In the genomic region with DNA sequence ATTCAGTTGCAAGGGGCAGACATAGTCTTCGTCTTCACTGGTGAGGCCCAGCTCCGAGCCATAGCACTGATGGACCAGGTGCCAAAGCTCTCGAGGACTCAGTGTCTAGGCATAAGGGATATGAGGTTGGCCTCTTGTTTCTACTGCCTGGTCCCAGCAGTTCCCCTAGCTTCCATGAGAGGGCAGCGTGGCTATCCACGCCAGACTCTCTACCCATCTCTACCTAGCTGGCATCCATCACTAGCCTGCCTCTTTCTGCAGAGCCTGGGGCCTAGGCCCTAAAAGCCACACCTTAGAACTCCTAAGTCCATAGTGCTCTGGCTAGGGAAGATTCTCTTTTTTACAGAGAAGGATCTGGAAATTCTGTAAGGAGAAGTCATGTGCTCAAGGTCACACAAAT, we compare ENCODE assay signal across 8 mouse cellular contexts. TPM values are rescaled to one million over a fixed set of nuclear protein-coding genes. Genes with fewer than 3 reads are reported as not detected.
A peak's percentile ranks its signal among the peaks of the same experiment; 100 is the strongest.
DNase-seq lines count a peak whose midpoint lies in the region; ATAC-seq and TF ChIP-seq lines count a peak whose summit lies in the region.

No protein-coding gene starts in this region.

- no peak for ATAC-seq in hindbrain, embryonic 12.5 days (ENCODE audit: low FRiP score)
- ATAC-seq in Patski: peak; percentile 71
- peak; percentile 68 for ATAC-seq in midbrain, embryonic 15.5 days (replicated peaks)

- H3K27me3 ChIP-seq in hindbrain, embryonic 10.5 days (ENCODE audit: insufficient read depth, poor library complexity, severe bottlenecking): no peaks in the 10 kb centered on the region
- no peaks in the 10 kb centered on the region for H3K27me3 ChIP-seq in hindbrain, embryonic 12.5 days
- no peaks in the 10 kb centered on the region for H3K27me3 ChIP-seq in Patski
- H3K27me3 ChIP-seq in midbrain, embryonic 15.5 days (replicated peaks): no peaks in the 10 kb centered on the region
- no peaks in the 10 kb centered on the region for H3K27me3 ChIP-seq in thymus, adult 2 months (ENCODE audit: control insufficient read depth, insufficient read depth, low read length)

- H3K4me2 ChIP-seq in hindbrain, embryonic 12.5 days (replicated peaks): no peak overlapping the region
- no peak overlapping the region for H3K4me2 ChIP-seq in midbrain, embryonic 15.5 days

- H3K9me3 ChIP-seq in hindbrain, embryonic 10.5 days: no peaks in the 10 kb centered on the region
- H3K9me3 ChIP-seq in hindbrain, embryonic 12.5 days (replicated peaks): no peaks in the 10 kb centered on the region
- H3K9me3 ChIP-seq in midbrain, embryonic 15.5 days: no peaks in the 10 kb centered on the region

- intact Hi-C loops in left cerebral cortex, postnatal 4 days (cut with DNase I): no loop called here

- no peaks in the 10 kb centered on the region for H3K4me1 ChIP-seq in hindbrain, embryonic 10.5 days (replicated peaks)
- H3K4me1 ChIP-seq in hindbrain, embryonic 12.5 days: no peaks in the 10 kb centered on the region
- H3K4me1 ChIP-seq in midbrain, embryonic 15.5 days: no peaks in the 10 kb centered on the region
- H3K4me1 ChIP-seq in thymus, adult 2 months (replicated peaks; ENCODE audit: control insufficient read depth, insufficient read depth, low read length): no peaks in the 10 kb centered on the region

- H3K27ac ChIP-seq in hindbrain, embryonic 10.5 days: no peak overlapping the region
- no peak overlapping the region for H3K27ac ChIP-seq in hindbrain, embryonic 12.5 days
- no peak overlapping the region for H3K27ac ChIP-seq in midbrain, embryonic 15.5 days
- H3K27ac ChIP-seq in thymus, adult 2 months (ENCODE audit: control insufficient read depth, insufficient read depth, low read length): no peak overlapping the region

- TF ChIP-seq POLR2A in thymus, adult 2 months (IDR thresholded peaks at IDR 0.05; ENCODE audit: control insufficient read depth, extremely low read depth, insufficient read depth, low read length, poor library complexity): no peak

- in situ Hi-C loops in Patski (cut with MboI; ENCODE audit: low pct_unique_long_range_greater_than_20kb): no loop called here

- CTCF ChIA-PET in Patski (lab: Charles Lee): interaction anchor here (0.6 to 3.5 kb wide), 8 partner anchors 8 to 34 kb away, joined by 3 to 11 read pairs (median 4); no protein-coding TSS in a partner anchor

- no peak overlapping the region for H3K9ac ChIP-seq in hindbrain, embryonic 12.5 days
- no peak overlapping the region for H3K9ac ChIP-seq in midbrain, embryonic 15.5 days

- POLR2A ChIA-PET in Patski (lab: Charles Lee): no interaction called here

- no peak for TF ChIP-seq CTCF in Patski (IDR thresholded peaks at IDR 0.05)
- peak; percentile 82 for TF ChIP-seq CTCF in thymus, adult 2 months (IDR thresholded peaks at IDR 0.05; ENCODE audit: borderline replicate concordance, control insufficient read depth, extremely low read depth, insufficient read depth, low read length, poor library complexity)

- peaks cover 98% of the 10 kb centered on the region for H3K36me3 ChIP-seq in hindbrain, embryonic 10.5 days
- H3K36me3 ChIP-seq in hindbrain, embryonic 12.5 days: peaks cover 94% of the 10 kb centered on the region
- peaks cover 85% of the 10 kb centered on the region for H3K36me3 ChIP-seq in midbrain, embryonic 15.5 days (replicated peaks)
- peaks cover 91% of the 10 kb centered on the region for H3K36me3 ChIP-seq in thymus, adult 2 months (ENCODE audit: control insufficient read depth, insufficient read depth, low read length)

- WGBS in hindbrain, embryonic 10.5 days: 77% methylated on average over 5 of the region's 5 CpGs
- 66% methylated on average over 5 of the region's 5 CpGs for WGBS in hindbrain, embryonic 12.5 days
- WGBS in midbrain, embryonic 15.5 days: 64% methylated on average over 5 of the region's 5 CpGs
- 76% methylated on average over 5 of the region's 5 CpGs for whole genome bisulfite sequencing in thymus, adult 2 months

- peak; percentile 45 for DNase-seq in hindbrain, embryonic 10.5 days (ENCODE audit: low spot score)
- no peak for DNase-seq in Patski (ENCODE audit: low read depth, low spot score)
- peak; percentile 67 for DNase-seq in embryo, embryonic 10 days (ENCODE audit: low spot score)
- DNase-seq in heart, postnatal 4 days: peak; percentile 80
- peak; percentile 61 for DNase-seq in left cerebral cortex, postnatal 4 days
- peak; percentile 79 for DNase-seq in thymus, adult 2 months

- H3K4me3 ChIP-seq in hindbrain, embryonic 10.5 days: no peak overlapping the region
- no peak overlapping the region for H3K4me3 ChIP-seq in hindbrain, embryonic 12.5 days
- no peak overlapping the region for H3K4me3 ChIP-seq in midbrain, embryonic 15.5 days
- H3K4me3 ChIP-seq in thymus, adult 2 months (ENCODE audit: control insufficient read depth, insufficient read depth, low read length): no peak overlapping the region

RNA-seq across cellular contexts. Expression of a gene that starts 13.0 kb away (rescaled TPM):
- polyA plus RNA-seq in hindbrain, embryonic 10.5 days (2016; fragmentation: Nextera tagmentation; extraction: Ambion mirVana): 1.2 and 1.3 TPM in 2 replicates
- polyA plus RNA-seq in hindbrain, embryonic 12.5 days (2016; fragmentation: Nextera tagmentation; extraction: Ambion mirVana): 2.7 and 3.8 TPM in 2 replicates
- 8.5 TPM for polyA plus RNA-seq in Patski (2021)
- 10 to 100 TPM in 1 of 2 experiments, 1 to 10 TPM in 1; 8.2 to 10.4 TPM for total RNA-seq in heart, postnatal 4 days (2021)
- total RNA-seq in left cerebral cortex, postnatal 4 days (2021): 10 to 100 TPM; 58.6 to 66.7 TPM
- 9.2 and 9.9 TPM in 2 replicates for polyA plus RNA-seq in midbrain, embryonic 15.5 days (2015; fragmentation: Nextera tagmentation; extraction: Ambion mirVana)
- polyA plus RNA-seq in thymus, adult 2 months (2012; rRNA removed): 18.7 and 21.2 TPM in 2 replicates

RNA-seq across cellular contexts. Expression of a gene that starts 15.9 kb away (rescaled TPM):
- polyA plus RNA-seq in hindbrain, embryonic 10.5 days (2016; fragmentation: Nextera tagmentation; extraction: Ambion mirVana): 111 and 144 TPM in 2 replicates
- polyA plus RNA-seq in hindbrain, embryonic 12.5 days (2016; fragmentation: Nextera tagmentation; extraction: Ambion mirVana): 185 and 202 TPM in 2 replicates
- polyA plus RNA-seq in Patski (2021): 48.2 TPM
- 10 to 100 TPM; 32.9 to 36.0 TPM for total RNA-seq in heart, postnatal 4 days (2021)
- total RNA-seq in left cerebral cortex, postnatal 4 days (2021): 100 to 1,000 TPM; 184 to 195 TPM
- polyA plus RNA-seq in midbrain, embryonic 15.5 days (2015; fragmentation: Nextera tagmentation; extraction: Ambion mirVana): 262 and 274 TPM in 2 replicates
- polyA plus RNA-seq in thymus, adult 2 months (2012; rRNA removed): 681 and 790 TPM in 2 replicates

RNA-seq across cellular contexts. Expression of a gene that starts 24.7 kb away (rescaled TPM):
- polyA plus RNA-seq in hindbrain, embryonic 10.5 days (2016; fragmentation: Nextera tagmentation; extraction: Ambion mirVana): 3.0 and 4.5 TPM in 2 replicates
- 2.3 and 2.7 TPM in 2 replicates for polyA plus RNA-seq in hindbrain, embryonic 12.5 days (2016; fragmentation: Nextera tagmentation; extraction: Ambion mirVana)
- 0.10 TPM for polyA plus RNA-seq in Patski (2021)
- total RNA-seq in heart, postnatal 4 days (2021): 1 to 10 TPM; 2.2 to 2.6 TPM
- 1 to 10 TPM; 1.4 to 1.6 TPM for total RNA-seq in left cerebral cortex, postnatal 4 days (2021)
- 0.47 and 0.80 TPM in 2 replicates for polyA plus RNA-seq in midbrain, embryonic 15.5 days (2015; fragmentation: Nextera tagmentation; extraction: Ambion mirVana)
- polyA plus RNA-seq in thymus, adult 2 months (2012; rRNA removed): 7.0 and 8.2 TPM in 2 replicates
